Mouse (Mus musculus) heart, adult 2 months (tissue): ENCODE measurements around the gene Aars2. TPM values are rescaled to one million over a fixed set of nuclear protein-coding genes. Genes with fewer than 3 reads are reported as not detected.

Experiments used
- DNase-seq, 2 experiments: peaks; one replicate each; pipeline ENCODE4 v3.0.0; 2021
- H3K27ac ChIP-seq: fragments of 200-600 bp; 2 replicates; pipeline ENCODE4 v1.8.1; 2022
- H3K27me3 ChIP-seq: fragments of 200-500 bp; 2 replicates; pipeline ENCODE4 v1.6.1; 2012; ENCODE audit warnings: mild to moderate bottlenecking, low read length, inconsistent platforms, mixed read lengths; ENCODE audit not compliant: control insufficient read depth, insufficient read depth
- H3K36me3 ChIP-seq: fragments of 200-500 bp; 2 replicates; pipeline ENCODE4 v1.6.1; 2012; ENCODE audit warnings: low read length, inconsistent platforms; ENCODE audit not compliant: control insufficient read depth, insufficient read depth
- H3K4me1 ChIP-seq: fragments of 200-500 bp; 2 replicates; pipeline ENCODE4 v1.6.1; 2011; ENCODE audit warnings: low read length; ENCODE audit not compliant: control insufficient read depth, insufficient read depth
- H3K4me3 ChIP-seq: fragments of 200-600 bp; 2 replicates; pipeline ENCODE4 v1.8.1; 2022
- H3K79me2 ChIP-seq: fragments of 200-500 bp; replicated peaks from 2 replicates; pipeline ENCODE4 v1.6.1; 2012; ENCODE audit warnings: mild to moderate bottlenecking, inconsistent platforms, low read length, moderate library complexity, mixed read lengths; ENCODE audit not compliant: control insufficient read depth, insufficient read depth
- H3K9ac ChIP-seq: fragments of 200-500 bp; 2 replicates; pipeline ENCODE4 v1.6.1; 2012; ENCODE audit warnings: low read depth, mild to moderate bottlenecking, control low read depth, inconsistent platforms, low read length, mixed read lengths
- CTCF ChIP-seq: fragments of 200-600 bp; IDR thresholded peaks from 2 replicates; pipeline ENCODE4 v1.8.1; 2022; ENCODE audit warnings: antibody characterized with exemption, mild to moderate bottlenecking, moderate library complexity
- EP300 ChIP-seq: fragments of 200-500 bp; IDR thresholded peaks from 2 replicates; pipeline ENCODE4 v1.6.1; 2011; ENCODE audit warnings: low read depth, low read length, control low read depth; ENCODE audit not compliant: insufficient read depth
- POLR2A ChIP-seq: fragments of 200-500 bp; IDR thresholded peaks from 2 replicates; pipeline ENCODE4 v1.6.1; 2011; ENCODE audit warnings: mild to moderate bottlenecking, low read depth, low read length, control low read depth; ENCODE audit not compliant: insufficient read depth
- WGBS: fragments of 180-500 bp; shearing (Covaris S2); methylation state at CpG from one replicate; pipeline ENCODE4 v1.1.7; 2018; 5-methylcytosine and 5-hydroxymethylcytosine counted together
- intact Hi-C: fragments of 180-260 bp; cut with DNase I; formaldehyde crosslinking; loops from one replicate; pipeline ENCODE4 v1.15.1; 2025
- polyA plus RNA-seq: library from polyadenylated mRNA; depleted of rRNA; stranded (reverse); fragments of >200 nt; gene quantifications from 2 replicates; pipeline ENCODE4 v1.2.3, GENCODE M21; 2012
- total RNA-seq, 2 experiments: library from RNA; stranded (reverse); gene quantifications; 2 replicates each; pipeline ENCODE4 v1.2.3; 2021

Aars2 gene
- total and polyA plus RNA-seq, 3 experiments, result 17.2 to 18.4 (median 17.6) TPM

DNA sequence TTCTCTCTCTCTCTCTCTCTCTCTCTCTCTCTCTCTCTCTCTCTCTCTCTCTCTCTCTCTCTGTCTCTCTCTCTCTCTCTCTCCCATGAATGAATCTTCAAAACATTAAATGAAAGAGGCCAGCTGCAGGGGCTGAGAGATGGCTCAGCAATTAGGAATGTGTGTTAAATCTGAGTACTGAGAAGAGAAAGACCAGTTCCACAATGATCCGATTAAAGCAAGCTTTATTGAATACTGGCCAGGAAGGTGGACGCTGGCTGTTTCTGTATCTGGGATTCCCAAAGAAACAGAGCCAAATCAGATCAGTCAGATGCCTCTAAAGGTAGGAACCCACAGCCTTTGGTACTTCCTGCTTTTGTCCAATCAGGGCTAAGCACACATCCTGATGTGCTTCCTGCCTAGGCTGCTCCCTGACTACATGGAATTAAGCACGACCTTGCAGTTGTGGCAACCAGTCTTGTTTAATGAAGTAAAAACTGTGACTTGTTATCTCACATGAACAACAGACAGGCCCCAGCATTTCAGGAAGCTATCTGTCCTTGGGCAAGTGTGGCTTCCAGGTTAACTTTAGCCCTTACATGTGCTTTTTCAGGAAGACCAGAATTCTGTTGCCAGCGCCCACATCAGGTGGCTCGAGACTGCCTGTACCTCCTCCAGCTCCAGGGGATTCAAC lies 3.2 kb upstream of the Aars2 start:
- Histone ChIP-seq H3K27ac (no peak overlapping the region; the same call in 1 of the 2 replicates), H3K27me3 (no peaks in the 10 kb centered on the region), H3K36me3 (no peaks in the 10 kb centered on the region), H3K9ac (no peak overlapping the region), H3K79me2 (no peaks in the 10 kb centered on the region), H3K4me1 (peaks cover 2% of the 10 kb centered on the region), H3K4me3 (no peak overlapping the region)
- intact Hi-C loops, result no loop called here
- 30% methylated on average over 5 of the region's 5 CpGs for WGBS
- TF ChIP-seq EP300, result no peak
- TF ChIP-seq CTCF, result no peak
- TF ChIP-seq POLR2A, result no peak
- DNase-seq, result no peak

DNA sequence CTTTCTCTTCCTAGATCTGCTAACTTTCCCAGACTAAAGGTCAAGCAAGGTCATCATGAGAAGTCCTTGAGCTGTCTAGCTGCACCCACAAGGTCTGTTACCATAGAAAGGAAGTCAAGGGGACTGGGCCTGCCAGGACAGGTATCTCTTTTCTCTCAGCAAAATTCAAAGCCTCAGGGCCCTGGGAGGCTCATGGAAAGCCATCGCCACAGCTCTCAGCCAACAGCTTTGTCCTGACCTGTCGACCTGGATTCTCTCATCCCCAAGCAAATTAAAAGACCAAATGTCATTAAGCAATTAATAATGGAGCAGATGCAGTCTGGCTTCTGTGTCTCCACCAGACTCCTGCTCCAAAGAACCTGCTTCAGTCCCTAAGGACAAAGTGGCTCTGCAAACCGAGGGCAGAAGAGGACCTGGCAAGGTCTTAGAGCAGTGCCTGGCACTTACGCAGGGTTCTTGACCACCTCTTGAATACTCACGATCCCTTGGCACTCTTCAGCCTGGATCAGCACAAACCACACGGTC lies 638 bp upstream of the Aars2 start:
- no peak overlapping the region for H3K27ac ChIP-seq
- 60% methylated on average over 6 of the region's 6 CpGs for WGBS

DNA sequence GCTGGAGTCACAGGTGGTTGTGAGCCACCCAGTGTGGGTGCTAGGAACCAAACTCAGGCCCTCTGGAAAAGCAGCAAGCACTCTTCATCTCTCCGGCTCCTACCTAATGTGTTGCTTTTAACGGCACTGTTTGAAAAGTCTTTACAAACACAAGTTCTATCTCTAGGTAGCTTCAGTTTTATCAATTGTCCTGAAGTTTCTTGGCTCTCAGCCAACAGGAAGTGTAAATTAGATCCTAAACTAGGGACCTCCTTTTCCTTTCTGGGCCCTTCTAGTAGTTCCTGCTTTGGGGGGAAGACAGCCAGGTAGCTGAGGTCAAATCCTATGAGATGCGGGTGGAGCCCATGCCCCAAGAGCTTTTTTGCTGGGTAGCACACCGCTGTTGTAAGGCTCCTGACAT lies 4.2 kb downstream of the Aars2 start:
- Histone ChIP-seq H3K27me3 (no peaks in the 10 kb centered on the region), H3K9ac (no peak overlapping the region), H3K4me3 (no peak overlapping the region), H3K4me1 (peaks cover 2% of the 10 kb centered on the region), H3K36me3 (no peaks in the 10 kb centered on the region), H3K27ac (no peak overlapping the region), H3K79me2 (no peaks in the 10 kb centered on the region)
- WGBS, result 73% methylated on average over 4 of the region's 4 CpGs
- intact Hi-C loops, result no loop called here
- TF ChIP-seq EP300 (no peak), CTCF (no peak), POLR2A (no peak)
- no peak for DNase-seq

More for the DNA sequence above, 638 bp upstream of the Aars2 start:
- Histone ChIP-seq H3K36me3 (no peaks in the 10 kb centered on the region), H3K9ac (no peak overlapping the region), H3K4me1 (peaks cover 2% of the 10 kb centered on the region), H3K27me3 (no peaks in the 10 kb centered on the region), H3K79me2 (no peaks in the 10 kb centered on the region), H3K4me3 (no peak overlapping the region)
- DNase-seq, result no peak
- TF ChIP-seq EP300 (no peak), POLR2A (no peak), CTCF (no peak)
- intact Hi-C loops, result loop anchor here (2.0 kb wide), 2 partner anchors 49 to 71 kb away; partner anchors contain the start of gene Nfkbie

DNA sequence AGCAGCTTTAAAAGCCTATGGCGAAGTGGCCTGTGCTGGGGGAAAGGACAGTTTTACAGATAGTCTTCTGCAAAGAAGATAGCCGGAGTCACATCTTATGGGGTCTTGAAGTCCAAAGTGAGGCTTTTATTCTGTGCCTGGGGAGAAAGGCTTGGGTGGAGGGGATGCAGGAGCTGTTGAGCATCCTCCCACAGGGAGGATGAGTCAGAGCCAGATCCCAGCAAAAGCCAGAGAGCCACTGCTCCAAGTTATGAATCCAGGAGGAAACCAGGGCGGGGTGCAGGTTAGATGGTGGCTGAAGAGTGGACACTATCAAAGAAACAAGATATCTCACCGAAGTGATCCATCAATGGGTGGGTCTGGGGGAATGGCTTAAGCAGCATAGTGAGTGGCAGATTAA lies 5.1 kb downstream of the Aars2 start:
- 86% methylated on average over 4 of the region's 4 CpGs for WGBS
- no peaks in the 10 kb centered on the region for H3K36me3 ChIP-seq
- H3K4me3 ChIP-seq, result no peak overlapping the region

DNA sequence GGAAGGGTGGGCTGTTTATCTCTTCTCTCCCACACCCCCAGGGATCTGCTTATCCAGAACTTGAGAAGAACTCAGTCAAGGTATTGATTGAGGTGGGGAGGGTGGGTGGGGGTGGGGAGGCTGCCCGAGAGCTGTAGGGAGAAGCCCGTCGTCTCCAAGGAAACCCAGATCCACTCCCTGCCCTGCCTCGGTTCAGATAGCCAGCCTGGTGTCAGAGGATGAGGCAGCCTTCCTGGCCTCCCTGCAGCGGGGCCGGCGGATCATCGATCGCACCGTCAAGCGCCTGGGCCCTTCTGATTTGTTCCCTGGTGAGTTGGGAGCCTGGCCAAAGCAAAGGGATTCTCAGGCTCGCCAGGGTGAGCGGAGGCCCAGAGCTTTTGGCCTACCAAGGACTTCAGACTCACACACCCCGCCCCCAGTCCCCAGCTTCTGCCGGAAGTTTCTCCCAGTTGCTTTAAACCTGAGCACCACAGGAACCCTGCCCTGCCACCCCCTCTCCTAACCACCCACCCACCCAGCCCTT lies 8.6 kb downstream of the Aars2 start:
- DNase-seq, result no peak
- intact Hi-C loops, result no loop called here
- WGBS, result 59% methylated on average over 15 of the region's 15 CpGs
- H3K4me1 ChIP-seq, result no peaks in the 10 kb centered on the region
- no peak overlapping the region for H3K27ac ChIP-seq
- H3K36me3 ChIP-seq, result no peaks in the 10 kb centered on the region
- H3K9ac ChIP-seq, result no peak overlapping the region
- H3K79me2 ChIP-seq, result no peaks in the 10 kb centered on the region
- TF ChIP-seq EP300 (no peak), CTCF (no peak), POLR2A (no peak)
- no peaks in the 10 kb centered on the region for H3K27me3 ChIP-seq
- H3K4me3 ChIP-seq, result no peak overlapping the region

More for the DNA sequence above, 5.1 kb downstream of the Aars2 start:
- intact Hi-C loops, result no loop called here
- H3K79me2 ChIP-seq, result no peaks in the 10 kb centered on the region
- TF ChIP-seq EP300, result no peak
- TF ChIP-seq POLR2A, result no peak
- TF ChIP-seq CTCF, result no peak
- H3K4me1 ChIP-seq, result peaks cover 2% of the 10 kb centered on the region; the same call in 1 of the 2 replicates
- H3K9ac ChIP-seq, result no peak overlapping the region
- DNase-seq, result no peak
- H3K27ac ChIP-seq, result no peak overlapping the region
- no peaks in the 10 kb centered on the region for H3K27me3 ChIP-seq

DNA sequence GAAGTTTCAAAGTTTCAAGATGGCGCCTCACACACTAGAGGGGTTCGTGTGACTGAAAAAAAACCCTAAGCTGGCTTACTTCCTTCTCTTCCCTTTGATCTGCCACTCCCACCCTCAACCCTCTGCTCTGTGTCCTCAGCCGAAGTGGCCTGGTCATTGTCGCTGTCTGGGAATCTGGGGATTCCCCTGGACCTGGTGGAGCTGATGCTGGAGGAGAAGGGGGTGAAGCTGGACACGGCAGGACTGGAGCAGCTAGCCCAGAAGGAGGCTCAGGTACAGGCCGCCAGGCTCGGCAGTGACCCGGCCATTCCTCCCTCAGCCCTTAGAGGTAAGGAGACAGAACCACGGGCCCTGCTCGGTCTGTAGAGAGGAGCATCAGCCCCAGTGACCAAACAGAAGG lies 9.2 kb downstream of the Aars2 start:
- no peak overlapping the region for H3K9ac ChIP-seq
- TF ChIP-seq CTCF, result no peak
- TF ChIP-seq POLR2A, result no peak
- TF ChIP-seq EP300, result no peak

More for the DNA sequence above, 9.2 kb downstream of the Aars2 start:
- Histone ChIP-seq H3K4me3 (no peak overlapping the region), H3K27ac (no peak overlapping the region), H3K27me3 (no peaks in the 10 kb centered on the region), H3K79me2 (no peaks in the 10 kb centered on the region), H3K36me3 (no peaks in the 10 kb centered on the region), H3K4me1 (no peaks in the 10 kb centered on the region)
- DNase-seq, result no peak
- intact Hi-C loops, result loop anchor here (1.0 to 2.0 kb wide), 2 partner anchors 36 to 127 kb away; no protein-coding TSS in a partner anchor
- WGBS, result 81% methylated on average over 10 of the region's 10 CpGs
